Mouse (Mus musculus): ENCODE measurements around the gene Gm13275.
"Not testable (repeated sequence)": the region's sequence is repeated elsewhere in the genome, so short reads cannot be mapped to it uniquely, and the experiment has no call there.

The Gm13275 gene

GRCm38 (mm10) chr4:88793936-88794675 lies at the start of gene Gm13275:
Gm13275 (plus strand) TSS chr4:88794487.
- DNase-seq (ENCODE audit: low read depth, low spot score): not testable (repeated sequence)

- DNase-seq (ENCODE audit: low read depth, low spot score): no peak
These were observed 44.4 kb upstream of the Gm13275 start for GRCm38 (mm10) chr4:88749926-88750325.

- not testable (repeated sequence) for DNase-seq (ENCODE audit: low read depth, low spot score)
These were observed 39.4 kb upstream of the Gm13275 start, which contains the start of gene Gm13271 for GRCm38 (mm10) chr4:88754818-88755340. Gm13271 (plus strand) TSS chr4:88754868.

- peak; percentile 56 for DNase-seq (ENCODE audit: low read depth, low spot score)
These were observed 37.4 kb upstream of the Gm13275 start for GRCm38 (mm10) chr4:88756581-88757513.

GRCm38 (mm10) chr4:88757628-88758031 lies 36.7 kb upstream of the Gm13275 start:
- DNase-seq (ENCODE audit: low read depth, low spot score): peak; percentile 92

GRCm38 (mm10) chr4:88758751-88759150 lies 35.5 kb upstream of the Gm13275 start:
- DNase-seq (ENCODE audit: low read depth, low spot score): not testable (repeated sequence)

GRCm38 (mm10) chr4:88759610-88760268 lies 34.5 kb upstream of the Gm13275 start, which contains the start of gene Gm13283:
Gm13283 (plus strand) TSS chr4:88760119.
- DNase-seq (ENCODE audit: low read depth, low spot score): not testable (repeated sequence)

- DNase-seq (ENCODE audit: low read depth, low spot score): peak; percentile 85
These were observed 33.9 kb upstream of the Gm13275 start for GRCm38 (mm10) chr4:88760431-88760830.

GRCm38 (mm10) chr4:88761776-88762175 lies 32.5 kb upstream of the Gm13275 start:
- DNase-seq (ENCODE audit: low read depth, low spot score): not testable (repeated sequence)

GRCm38 (mm10) chr4:88762341-88762740 lies 31.9 kb upstream of the Gm13275 start:
- not testable (repeated sequence) for DNase-seq (ENCODE audit: low read depth, low spot score)

- peak; percentile 70 for DNase-seq (ENCODE audit: low read depth, low spot score)
These were observed 30.8 kb upstream of the Gm13275 start for GRCm38 (mm10) chr4:88763384-88764018.

GRCm38 (mm10) chr4:88773534-88773933 lies 20.8 kb upstream of the Gm13275 start, which contains the start of gene Gm13290:
Gm13290 (plus strand) TSS chr4:88773834.
- DNase-seq (ENCODE audit: low read depth, low spot score): not testable (repeated sequence)

GRCm38 (mm10) chr4:88776622-88777021 lies 17.7 kb upstream of the Gm13275 start, which contains the start of gene Gm13289:
Gm13289 (plus strand) TSS chr4:88776922.
- DNase-seq (ENCODE audit: low read depth, low spot score): not testable (repeated sequence)

- DNase-seq (ENCODE audit: low read depth, low spot score): not testable (repeated sequence)
These were observed 14.7 kb upstream of the Gm13275 start, which contains the start of gene Gm13272 for GRCm38 (mm10) chr4:88779550-88779949. Gm13272 (plus strand) TSS chr4:88779850.

- not testable (repeated sequence) for DNase-seq (ENCODE audit: low read depth, low spot score)
These were observed 14.0 kb upstream of the Gm13275 start for GRCm38 (mm10) chr4:88780320-88780719.

- DNase-seq (ENCODE audit: low read depth, low spot score): not testable (repeated sequence)
These were observed 12.5 kb upstream of the Gm13275 start, which contains the start of gene Ifnz for GRCm38 (mm10) chr4:88781831-88782230. Ifnz (plus strand) TSS chr4:88782131.

GRCm38 (mm10) chr4:88782335-88782734 lies 12.0 kb upstream of the Gm13275 start:
- not testable (repeated sequence) for DNase-seq (ENCODE audit: low read depth, low spot score)

GRCm38 (mm10) chr4:88785409-88785808 lies 8.9 kb upstream of the Gm13275 start, which contains the start of gene Gm13276:
Gm13276 (plus strand) TSS chr4:88785709.
- not testable (repeated sequence) for DNase-seq (ENCODE audit: low read depth, low spot score)

GRCm38 (mm10) chr4:88788402-88788801 lies 5.9 kb upstream of the Gm13275 start, which contains the start of gene Gm13277:
Gm13277 (plus strand) TSS chr4:88788632.
- not testable (repeated sequence) for DNase-seq (ENCODE audit: low read depth, low spot score)

- not testable (repeated sequence) for DNase-seq (ENCODE audit: low read depth, low spot score)
These were observed 3.0 kb upstream of the Gm13275 start, which contains the start of gene Gm13278 for GRCm38 (mm10) chr4:88791250-88791649. Gm13278 (plus strand) TSS chr4:88791550.

Data from CD4-positive, CD25-positive, alpha-beta regulatory T cell, adult 2 months (primary cell).